Mouse (Mus musculus) G1E (cell line): ENCODE measurements around the gene Mfap5.

ENCODE experiments used
- CTCF ChIP-seq: IDR thresholded peaks from 2 replicates; pipeline ENCODE4 v1.5.1; 2012; ENCODE audit warnings: low read depth, low read length, inconsistent platforms, mixed read lengths
- TAL1 ChIP-seq: conservative IDR thresholded peaks from 2 replicates; pipeline ENCODE4 v1.6.1; 2012; ENCODE audit warnings: low read depth, low read length, inconsistent platforms, mixed read lengths

DNA sequence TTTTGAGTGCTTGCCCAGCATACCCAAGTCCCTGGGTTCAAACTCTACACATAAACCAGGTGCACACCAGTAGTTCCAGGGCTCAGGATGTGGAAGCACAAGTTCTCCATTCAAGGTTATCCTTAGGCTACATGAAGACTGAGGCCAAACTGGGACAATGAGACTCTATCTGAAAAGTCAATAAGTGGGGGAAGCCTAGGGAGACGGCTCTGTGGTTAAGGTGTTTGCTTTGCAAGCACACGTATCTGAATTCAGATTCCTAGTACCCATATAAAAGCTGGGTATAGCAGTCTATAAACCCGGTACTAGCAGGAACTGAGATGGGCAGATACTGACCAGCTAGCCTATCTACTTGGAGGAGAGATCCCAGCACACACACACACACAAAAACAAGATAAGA, 27.6 kb upstream of the Mfap5 start:
- TF ChIP-seq CTCF (no peak), TAL1 (no peak)
